Mouse (Mus musculus) G1E-ER4 (cell line): ENCODE measurements around the gene Hist1h2bl. TPM values are rescaled to one million over a fixed set of nuclear protein-coding genes. Genes with fewer than 3 reads are reported as not detected.
"Not testable (repeated sequence)": the region's sequence is repeated elsewhere in the genome, so short reads cannot be mapped to it uniquely, and the experiment has no call there.

Source experiments
- GATA1 ChIP-seq: IDR thresholded peaks from one replicate; pipeline ENCODE4 v1.8.0; 2012; ENCODE audit warnings: low read length, inconsistent platforms
- polyA plus RNA-seq: library from polyadenylated mRNA; stranded (reverse); fragments of >175 nt; gene quantifications from 2 replicates; pipeline ENCODE4 v1.2.3, GENCODE M21; 2012

Gene Hist1h2bl
- polyA plus RNA-seq: 9.8 and 10.6 TPM in 2 replicates

- not testable (repeated sequence) for TF ChIP-seq GATA1
These were observed at the start of gene Hist1h2bl, which contains the start of gene Hist1h2ai for GRCm38 (mm10) chr13:21715864-21716539. Hist1h2bl (minus strand) TSS chr13:21716143. Hist1h2ai (plus strand) TSS chr13:21716422.

- no peak for TF ChIP-seq GATA1
These were observed 39.8 kb upstream of the Hist1h2bl start for GRCm38 (mm10) chr13:21755707-21756106.

GRCm38 (mm10) chr13:21754294-21755001, 38.5 kb upstream of the Hist1h2bl start:
- TF ChIP-seq GATA1: peak; percentile 49

GRCm38 (mm10) chr13:21753524-21754285, 37.8 kb upstream of the Hist1h2bl start, which contains the start of the genes Hist1h2ak and Hist1h2bn:
Hist1h2ak (minus strand) TSS chr13:21753827.
Hist1h2bn (plus strand) TSS chr13:21754123.
- TF ChIP-seq GATA1: not testable (repeated sequence)

DNA sequence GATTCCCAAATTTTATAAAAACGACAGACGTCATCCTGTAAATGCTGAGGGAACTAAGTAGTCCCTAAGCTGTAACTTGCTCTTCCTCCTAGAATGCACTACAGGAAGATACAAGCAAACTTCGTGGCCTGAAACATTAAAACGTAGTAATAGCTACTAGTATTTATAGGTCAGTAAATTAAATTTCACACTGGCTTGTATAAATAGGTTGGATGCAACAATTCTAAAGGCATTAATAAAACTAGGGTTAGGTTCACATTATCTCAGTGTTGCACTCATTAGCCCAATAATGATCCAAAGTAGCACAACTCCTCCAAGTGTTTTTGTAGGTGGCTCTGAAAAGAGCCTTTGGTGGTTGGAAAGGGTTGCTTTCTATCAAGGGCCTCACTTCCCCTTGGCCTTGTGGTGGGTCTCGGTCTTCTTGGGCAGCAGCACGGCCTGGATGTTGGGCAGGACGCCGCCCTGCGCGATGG, 37.1 kb upstream of the Hist1h2bl start:
- no peak for TF ChIP-seq GATA1

DNA sequence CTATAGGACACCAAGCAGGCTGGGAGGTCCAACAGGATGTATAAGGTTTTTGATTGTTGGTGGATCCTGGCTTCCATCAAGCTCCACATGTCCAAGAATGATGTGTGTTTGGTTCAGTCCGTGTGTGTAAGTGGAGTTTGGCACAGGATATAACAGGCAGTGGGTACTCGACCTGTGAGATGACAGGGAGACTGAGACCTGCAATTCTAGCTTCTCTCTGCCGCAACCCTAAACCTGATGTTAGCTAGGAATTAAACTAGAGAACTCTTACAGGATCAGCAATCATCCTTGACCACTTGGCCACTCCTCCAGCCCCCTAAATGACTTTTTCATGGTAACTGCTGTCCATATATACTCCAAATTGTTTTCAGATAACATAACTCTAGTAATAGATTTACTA, 36.4 kb upstream of the Hist1h2bl start:
- TF ChIP-seq GATA1: no peak

- no peak for TF ChIP-seq GATA1
These were observed 35.9 kb upstream of the Hist1h2bl start for GRCm38 (mm10) chr13:21751827-21752226.

DNA sequence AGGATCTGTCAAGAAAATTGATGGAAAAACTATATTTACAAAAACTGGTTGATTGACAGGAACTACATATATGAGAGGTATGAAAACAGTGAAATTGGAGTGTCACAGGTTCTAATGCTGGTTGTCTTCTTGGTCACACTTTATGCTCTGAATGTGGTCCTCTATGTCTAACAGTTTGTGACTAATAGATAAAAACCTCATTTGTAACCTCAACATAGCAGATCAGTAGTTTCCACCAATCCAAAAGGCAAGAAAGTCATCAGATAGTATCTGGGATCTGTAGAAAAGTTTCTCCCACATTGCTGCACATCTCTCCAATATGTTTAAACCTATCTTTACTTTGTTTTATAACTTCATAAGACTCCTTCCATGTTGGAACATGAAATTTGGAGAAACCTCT, 35.5 kb upstream of the Hist1h2bl start:
- TF ChIP-seq GATA1: no peak

DNA sequence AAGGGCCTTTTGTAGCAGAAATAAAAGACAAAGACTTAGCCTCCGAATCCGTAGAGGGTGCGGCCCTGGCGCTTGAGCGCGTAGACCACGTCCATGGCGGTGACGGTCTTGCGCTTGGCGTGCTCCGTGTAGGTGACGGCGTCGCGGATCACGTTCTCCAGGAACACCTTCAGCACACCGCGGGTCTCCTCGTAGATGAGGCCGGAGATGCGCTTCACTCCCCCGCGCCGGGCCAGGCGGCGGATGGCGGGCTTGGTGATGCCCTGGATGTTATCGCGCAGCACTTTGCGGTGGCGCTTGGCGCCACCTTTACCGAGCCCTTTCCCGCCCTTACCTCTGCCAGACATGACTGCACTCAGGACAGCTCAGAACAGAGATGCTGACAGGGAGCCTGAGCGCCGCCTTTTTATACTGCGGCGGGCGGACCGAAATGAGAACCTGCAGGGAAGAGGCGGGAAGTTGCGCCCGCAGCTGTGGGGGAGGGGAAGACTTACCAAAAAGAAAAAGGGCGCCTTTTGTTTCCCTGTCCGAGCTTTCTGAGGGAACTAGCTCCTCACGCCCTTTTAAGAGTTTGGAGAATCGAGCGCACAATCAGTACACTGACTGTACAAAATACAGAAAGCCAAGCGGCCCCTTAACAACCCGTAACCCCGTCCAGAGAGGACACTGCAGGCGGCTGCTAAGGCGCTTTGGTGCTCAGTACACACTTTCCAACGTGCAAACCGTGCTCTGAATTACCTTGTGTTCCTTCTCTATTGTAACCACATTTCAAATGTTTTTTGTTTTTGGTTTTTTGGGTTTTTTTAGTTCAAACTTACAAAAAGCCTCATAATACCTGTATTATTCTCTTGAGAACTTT, 34.4 kb upstream of the Hist1h2bl start, which contains the start of gene Hist1h4k:
TSS of gene Hist1h4k (minus strand) at position 347 of the 859 bp plus-strand sequence.
- TF ChIP-seq GATA1: not testable (repeated sequence)

GRCm38 (mm10) chr13:21749387-21750158, 33.6 kb upstream of the Hist1h2bl start:
- TF ChIP-seq GATA1: no peak

- TF ChIP-seq GATA1: peak; percentile 39
These were observed 29.1 kb upstream of the Hist1h2bl start for GRCm38 (mm10) chr13:21745006-21745405.

GRCm38 (mm10) chr13:21734906-21735767, 19.2 kb upstream of the Hist1h2bl start, which contains the start of gene Hist1h4j:
Hist1h4j (plus strand) TSS chr13:21735064.
- not testable (repeated sequence) for TF ChIP-seq GATA1
